Mouse (Mus musculus) megakaryocyte, embryonic 14.5 days (primary cell): ENCODE data around the gene Syndig1l.

Experiments used
- FLI1 ChIP-seq: IDR thresholded peaks from 2 replicates; pipeline ENCODE4 v1.6.1; 2012; ENCODE audit warnings: low read length, inconsistent platforms, mixed read lengths
- GATA1 ChIP-seq: IDR thresholded peaks from 3 replicates; pipeline ENCODE4 v1.6.1; 2012; ENCODE audit warnings: mixed read lengths, low read length, inconsistent platforms, borderline replicate concordance

GRCm38 (mm10) chr12:84718462-84719244 lies 20.0 kb upstream of the Syndig1l start:
- TF ChIP-seq GATA1: no peak
- no peak for TF ChIP-seq FLI1
